Mouse (Mus musculus): ENCODE results near the gene Tenm4. TPM values are rescaled to one million over a fixed set of nuclear protein-coding genes. Genes with fewer than 3 reads are reported as not detected.
A peak's percentile ranks its signal among the peaks of the same experiment; 100 is the strongest.

Gene Tenm4
- polyA plus RNA-seq, 1 experiment from 2014 or later: 28.1 TPM

DNA sequence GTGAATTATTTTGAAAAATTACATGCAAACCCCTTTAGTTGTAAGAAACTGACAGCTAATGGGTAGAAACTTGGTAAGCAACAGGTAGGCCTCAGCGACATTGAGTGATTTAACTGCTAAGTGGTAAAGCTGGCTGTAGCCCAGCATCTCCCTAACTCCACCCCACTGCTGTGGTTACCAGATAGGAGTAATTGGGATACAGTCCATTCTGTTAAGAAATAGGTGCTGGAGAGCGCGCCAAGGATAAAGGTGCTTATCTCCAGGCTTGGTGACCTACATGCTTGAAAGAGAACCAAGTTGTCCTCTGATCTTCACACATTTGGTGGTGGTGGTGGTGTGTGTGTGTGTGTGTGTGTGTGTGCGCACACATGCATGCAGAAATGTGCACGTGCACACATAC is 788.1 kb downstream of the Tenm4 start:
- H3K4me2 ChIP-seq (ENCODE audit: low read depth, low read length): no peak overlapping the region
- H3K9ac ChIP-seq (replicated peaks; ENCODE audit: low read length): no peak overlapping the region
- H3K36me3 ChIP-seq (replicated peaks; ENCODE audit: control insufficient read depth, insufficient read depth, low read depth, low read length): no peaks in the 10 kb centered on the region
- 89% methylated on average over 5 of the region's 5 CpGs for WGBS
- ATAC-seq (replicated peaks; ENCODE audit: insufficient number of reproducible peaks, low FRiP score, low TSS enrichment, low read depth) (no peak), DNase-seq (ENCODE audit: low spot score) (no peak)
- H3K27me3 ChIP-seq (ENCODE audit: control insufficient read depth, insufficient read depth, low read length): no peaks in the 10 kb centered on the region
- no peaks in the 10 kb centered on the region for H3K9me3 ChIP-seq (replicated peaks; ENCODE audit: control insufficient read depth, low read length)
- H3K4me3 ChIP-seq (ENCODE audit: low read depth, low read length): no peak overlapping the region
- H3K4me1 ChIP-seq (ENCODE audit: control insufficient read depth, insufficient read depth, low read length): no peaks in the 10 kb centered on the region
- H3K27ac ChIP-seq (replicated peaks; ENCODE audit: low read depth, low read length): no peak overlapping the region

MicroRNAs encoded within 50 kb of the gene (microRNA counts, 519-probe panel; counts per million panel counts)
- 3,195 counts per million, percentile 43 among the panel's probes with 10 or more counts for microRNA mmu-miR-708

Small RNAs within 50 kb of the gene (microRNA-seq; reads per million reads assigned to microRNA genes)
- gene Mir6394 (ENCODE audit: borderline number of aligned reads): not detected
- gene Mir708 (ENCODE audit: borderline number of aligned reads): 3,055 reads per million, percentile 83 among the genes with 10 or more reads in this experiment

Data from embryonic facial prominence, embryonic 11.5 days (tissue).